Mouse (Mus musculus) left cerebral cortex, postnatal 10 days (tissue): ENCODE measurements around the gene Rnase11. TPM values are rescaled to one million over a fixed set of nuclear protein-coding genes. Genes with fewer than 3 reads are reported as not detected.
"Not testable (repeated sequence)": the region's sequence is repeated elsewhere in the genome, so short reads cannot be mapped to it uniquely, and the experiment has no call there.

Source experiments
- DNase-seq, 2 experiments: peaks; one replicate each; pipeline ENCODE4 v3.0.0; 2021 to 2022; ENCODE audit warnings: low spot score in 2 of 2, mixed read lengths in 1 of 2; ENCODE audit errors: extremely low spot score in 1 of 2
- intact Hi-C: fragments of 180-260 bp; cut with DNase I; formaldehyde crosslinking; loops from one replicate; pipeline ENCODE4 v1.15.1; 2025
- total RNA-seq, 2 experiments: library from RNA; stranded (reverse); gene quantifications; 2 replicates each; pipeline ENCODE4 v1.2.3; 2021

Gene Rnase11
- total RNA-seq, 2 experiments from 2014 or later, result not detected

- intact Hi-C loops, result loop anchor here (2.0 to 5.0 kb wide), 2 partner anchors 36 to 71 kb away; no protein-coding TSS in a partner anchor
- DNase-seq, result peak; percentile 44 to 67
Measured at GRCm38 (mm10) chr14:51026391-51027133, 23.4 kb downstream of the Rnase11 start.

GRCm38 (mm10) chr14:51024820-51025219 is 25.1 kb downstream of the Rnase11 start:
- no peak for DNase-seq
- intact Hi-C loops, result loop anchor here (5.0 kb wide), 1 partner anchor 72 kb away; no protein-coding TSS in a partner anchor

- intact Hi-C loops, result no loop called here
- DNase-seq, result no peak
Measured at GRCm38 (mm10) chr14:51023457-51023856, 26.5 kb downstream of the Rnase11 start.

GRCm38 (mm10) chr14:51017256-51017655 is 32.7 kb downstream of the Rnase11 start:
- intact Hi-C loops, result no loop called here
- no peak for DNase-seq

GRCm38 (mm10) chr14:51015780-51016179 is 34.2 kb downstream of the Rnase11 start:
- intact Hi-C loops, result no loop called here
- no peak for DNase-seq

- DNase-seq, intact Hi-C loops: not testable (repeated sequence)
Measured at GRCm38 (mm10) chr14:51014724-51015123, 35.2 kb downstream of the Rnase11 start.

- DNase-seq, result no peak
- intact Hi-C loops, result loop anchor here (2.0 kb wide), 1 partner anchor 33 kb away; no protein-coding TSS in a partner anchor
Measured at GRCm38 (mm10) chr14:51009572-51009971, 40.4 kb downstream of the Rnase11 start.

- intact Hi-C loops, result loop anchor here (2.0 kb wide), 1 partner anchor 32 kb away; no protein-coding TSS in a partner anchor
- DNase-seq, result no peak
Measured at GRCm38 (mm10) chr14:51008781-51009180, 41.2 kb downstream of the Rnase11 start.

- peak; percentile 57 to 69 for DNase-seq
- intact Hi-C loops, result loop anchor here (2.0 kb wide), 1 partner anchor 31 kb away; no protein-coding TSS in a partner anchor
Measured at GRCm38 (mm10) chr14:51007914-51008713, 41.8 kb downstream of the Rnase11 start.

- DNase-seq, result no peak
- intact Hi-C loops, result no loop called here
Measured at GRCm38 (mm10) chr14:51007152-51007801, 42.7 kb downstream of the Rnase11 start, which contains the start of gene Rnase10. Rnase10 (plus strand) TSS chr14:51007751.

Other genes with a start within 250 kb of the Rnase11 start
- gene Ccnb1ip1, start 242.4 kb downstream of the Rnase11 start, total RNA-seq, result not detected
- gene Parp2, start 242.3 kb downstream of the Rnase11 start, total RNA-seq, result 10 to 100 TPM; 26.1 to 29.0 TPM
- gene Tep1, start 179.6 kb downstream of the Rnase11 start, total RNA-seq, result 1 to 10 TPM; 2.7 to 5.3 TPM
- gene Klhl33, start 152.7 kb downstream of the Rnase11 start, total RNA-seq, result 1 to 10 TPM; 1.4 to 2.1 TPM
- gene Osgep, start 125.3 kb downstream of the Rnase11 start, total RNA-seq, result 10 to 100 TPM; 29.9 to 34.2 TPM
- 10 to 100 TPM; 65.8 to 66.3 TPM for gene Apex1, start 125.2 kb downstream of the Rnase11 start, total RNA-seq
- 10 to 100 TPM; 79.6 to 89.0 TPM for gene Pip4p1, start 119.3 kb downstream of the Rnase11 start, total RNA-seq
- 10 to 100 TPM; 11.0 to 15.6 TPM for gene Pnp, start 119.1 kb downstream of the Rnase11 start, total RNA-seq
- 10 to 100 TPM in 1 of 2 experiments, 1 to 10 TPM in 1; 6.5 to 13.7 TPM for gene Gm49342, start 105.6 kb downstream of the Rnase11 start, total RNA-seq
- gene Pnp2, start 94.2 kb downstream of the Rnase11 start, total RNA-seq, result 1 to 10 TPM in 1 of 2 experiments, under 1 TPM in 1; 0.79 to 1.7 TPM
- gene Rnase10, start 42.4 kb downstream of the Rnase11 start, total RNA-seq, result under 1 TPM in 1 of 2 experiments, not detected in 1; 0.30 TPM
- not detected for gene Rnase9, start 8.3 kb downstream of the Rnase11 start, total RNA-seq
- gene Rnase12, start 7.5 kb upstream of the Rnase11 start, total RNA-seq, result not detected
- gene Olfr750, start 24.3 kb upstream of the Rnase11 start, total RNA-seq, result not detected
- 10 to 100 TPM; 11.2 to 14.0 TPM for gene Rnase4, start 40.9 kb upstream of the Rnase11 start, total RNA-seq
- gene Ang, start 41.0 kb upstream of the Rnase11 start, total RNA-seq, result 1 to 10 TPM; 2.5 to 3.7 TPM
- gene Eddm3b, start 64.3 kb upstream of the Rnase11 start, total RNA-seq, result not detected
- gene Rnase6, start 73.7 kb upstream of the Rnase11 start, total RNA-seq, result not detected
- not detected for gene Rnase1, start 96.6 kb upstream of the Rnase11 start, total RNA-seq
- gene Rnase2b, start 112.1 kb upstream of the Rnase11 start, total RNA-seq, result not detected
- not detected for gene Ang2, start 149.0 kb upstream of the Rnase11 start, total RNA-seq
- gene Ear14, start 153.2 kb upstream of the Rnase11 start, total RNA-seq, result not detected
- not detected for gene Rnase2a, start 205.9 kb upstream of the Rnase11 start, total RNA-seq